Mouse (Mus musculus) brain, adult 10 weeks (tissue): ENCODE measurements around the gene Ddit4l. TPM values are rescaled to one million over a fixed set of nuclear protein-coding genes. Genes with fewer than 3 reads are reported as not detected.

Experiments used
- polyA plus RNA-seq: library from polyadenylated mRNA; stranded (reverse); fragments of 350-450 nt; fragmentation: Illumina TruSeq; extraction: RNeasy Lipid Tissue Mini Kit (QIAGEN cat#74804); gene quantifications from one replicate; pipeline ENCODE4 v1.2.3, GENCODE M21; 2015; ENCODE audit warnings: low read depth, low replicate concordance

The Ddit4l gene
- polyA plus RNA-seq: 36.7 TPM

DNA sequence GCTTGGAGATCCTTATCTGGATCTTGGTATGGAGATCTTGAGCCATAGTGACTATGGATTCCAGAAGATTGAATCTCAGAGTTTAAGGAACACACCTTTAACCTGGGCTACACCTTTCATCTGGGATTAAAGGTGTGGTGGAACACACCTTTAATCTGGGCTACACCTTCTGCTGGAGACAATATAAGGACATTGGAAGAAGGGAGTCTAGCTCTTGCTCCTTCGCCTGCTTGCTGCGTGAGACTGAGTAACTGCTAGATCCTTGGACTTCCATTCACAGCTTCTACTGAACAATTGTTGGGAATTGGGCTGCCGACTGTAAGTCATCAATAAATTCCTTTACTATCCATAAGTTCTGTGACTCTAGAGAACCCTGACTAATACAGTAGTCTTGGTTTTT, at the start of gene Ddit4l:
Gene Ddit4l, plus strand, starts transcription at position 301 of the 400 bp plus-strand sequence.

GRCm38 (mm10) chr3:137671224-137671623, 49.8 kb downstream of the Ddit4l start, which contains the start of gene Gm21962:
Gm21962 (plus strand) TSS chr3:137671524.

Other genes starting within 250 kb of the Ddit4l start
- not detected for gene Gm21962, start 49.9 kb downstream of the Ddit4l start, polyA plus RNA-seq
- gene H2afz, start 242.9 kb downstream of the Ddit4l start, polyA plus RNA-seq: 398 TPM
- 30.3 TPM for gene Dnajb14, start 246.1 kb downstream of the Ddit4l start, polyA plus RNA-seq